Mouse (Mus musculus): ENCODE results near the gene Adamtsl1. TPM values are rescaled to one million over a fixed set of nuclear protein-coding genes. Genes with fewer than 3 reads are reported as not detected.

Adamtsl1 gene
- 6.6 and 24.4 TPM in 2 replicates for polyA plus RNA-seq (2012; rRNA removed; ENCODE audit: low replicate concordance)

DNA sequence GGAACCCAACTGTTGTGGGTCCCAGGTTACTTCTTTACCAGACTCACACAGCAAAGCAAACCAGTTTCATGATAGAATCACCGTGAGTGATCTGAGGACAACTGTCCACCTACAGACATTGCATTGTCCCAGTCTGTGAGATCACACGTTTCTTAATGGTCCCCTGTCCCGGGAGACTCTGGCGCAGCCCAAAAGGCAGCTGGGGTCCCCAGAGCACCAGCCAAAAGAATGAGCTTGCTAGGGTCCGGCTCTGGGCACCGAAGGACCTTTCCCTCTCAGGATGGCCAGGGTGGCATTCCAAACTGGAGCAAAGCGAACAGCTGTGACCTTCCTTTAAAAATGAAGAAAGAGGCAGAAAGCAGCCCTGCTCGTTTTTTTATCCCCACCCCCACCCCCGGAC is at the start of gene Adamtsl1:
TSS of gene Adamtsl1 (plus strand) at position 381 of the 400 bp plus-strand sequence.

Measured in subcutaneous adipose tissue, adult 2 months (tissue).